Mouse (Mus musculus) lung, adult 18-20 months (tissue): ENCODE data around the gene Stk17b.

ENCODE experiments used
- DNase-seq, 2 experiments: peaks; one replicate each; pipeline ENCODE4 v3.0.0; 2022; ENCODE audit warnings: mixed read lengths in 2 of 2

The Stk17b gene

GRCm38 (mm10) chr1:53784721-53785418 is at the start of gene Stk17b:
Gene Stk17b, minus strand, starts transcription at chr1:53785224.
- DNase-seq: peak; percentile 93 to 94

- no peak for DNase-seq
These were observed 45.3 kb upstream of the Stk17b start for GRCm38 (mm10) chr1:53830286-53830685.

DNA sequence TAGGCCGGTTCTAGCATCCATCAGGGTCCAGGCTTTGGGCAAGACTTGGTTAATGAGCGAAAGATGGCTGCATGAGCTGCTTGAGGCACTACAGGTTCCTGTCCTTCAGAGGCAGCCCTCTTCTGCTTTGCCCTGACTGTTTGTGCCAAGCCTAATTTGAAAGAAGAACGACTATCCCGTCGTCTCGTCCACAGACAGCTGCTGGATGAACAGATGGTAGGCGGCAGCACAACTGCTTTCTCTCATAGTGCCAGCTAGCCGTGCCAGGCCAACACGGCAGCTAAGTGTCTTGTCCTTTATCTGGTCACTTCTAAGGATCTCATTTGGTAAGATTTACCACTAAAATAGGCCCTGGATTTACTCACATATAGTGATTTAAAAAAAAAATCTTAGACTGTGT is 44.1 kb upstream of the Stk17b start:
- no peak for DNase-seq

DNA sequence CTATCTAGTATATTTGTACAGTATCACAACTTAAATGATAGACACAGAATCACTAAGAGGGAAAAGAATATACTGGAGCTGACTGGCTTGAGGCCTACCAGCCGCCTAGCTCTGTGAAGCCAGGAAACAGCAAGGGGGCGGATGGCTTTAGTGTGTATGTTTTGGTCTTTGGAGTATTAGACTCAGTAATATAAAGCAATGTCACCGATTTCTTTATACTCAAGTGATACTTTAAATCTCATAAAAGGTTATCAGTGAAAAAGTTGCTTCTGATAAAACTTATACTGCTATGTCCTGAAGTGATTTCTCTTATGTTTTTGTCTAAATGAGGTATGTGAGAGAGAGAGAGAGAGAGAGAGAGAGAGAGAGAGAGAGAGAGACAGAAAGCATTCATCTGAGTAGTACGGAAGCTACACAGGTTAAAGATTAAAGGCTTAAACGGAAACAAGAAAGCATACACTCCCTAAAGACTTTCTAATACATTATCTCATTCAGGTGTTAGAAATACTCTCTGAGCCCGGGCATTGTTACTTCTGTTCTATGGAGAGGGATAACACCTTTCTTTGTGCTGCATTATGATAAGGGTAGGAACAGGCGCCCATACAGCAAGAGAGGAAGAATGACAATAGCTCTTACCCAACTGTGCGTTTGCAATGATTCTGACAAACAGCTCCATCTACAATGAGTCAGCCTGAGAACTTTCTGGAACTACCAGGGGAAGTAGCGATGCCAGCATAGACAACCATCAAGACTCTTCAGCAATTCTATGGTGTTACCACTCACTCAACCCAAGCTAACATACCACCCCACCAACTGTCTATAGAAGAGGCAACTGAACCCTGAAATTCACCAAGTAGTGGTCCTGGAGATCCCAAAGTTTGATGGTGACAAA is 39.7 kb upstream of the Stk17b start:
- DNase-seq: no peak

DNA sequence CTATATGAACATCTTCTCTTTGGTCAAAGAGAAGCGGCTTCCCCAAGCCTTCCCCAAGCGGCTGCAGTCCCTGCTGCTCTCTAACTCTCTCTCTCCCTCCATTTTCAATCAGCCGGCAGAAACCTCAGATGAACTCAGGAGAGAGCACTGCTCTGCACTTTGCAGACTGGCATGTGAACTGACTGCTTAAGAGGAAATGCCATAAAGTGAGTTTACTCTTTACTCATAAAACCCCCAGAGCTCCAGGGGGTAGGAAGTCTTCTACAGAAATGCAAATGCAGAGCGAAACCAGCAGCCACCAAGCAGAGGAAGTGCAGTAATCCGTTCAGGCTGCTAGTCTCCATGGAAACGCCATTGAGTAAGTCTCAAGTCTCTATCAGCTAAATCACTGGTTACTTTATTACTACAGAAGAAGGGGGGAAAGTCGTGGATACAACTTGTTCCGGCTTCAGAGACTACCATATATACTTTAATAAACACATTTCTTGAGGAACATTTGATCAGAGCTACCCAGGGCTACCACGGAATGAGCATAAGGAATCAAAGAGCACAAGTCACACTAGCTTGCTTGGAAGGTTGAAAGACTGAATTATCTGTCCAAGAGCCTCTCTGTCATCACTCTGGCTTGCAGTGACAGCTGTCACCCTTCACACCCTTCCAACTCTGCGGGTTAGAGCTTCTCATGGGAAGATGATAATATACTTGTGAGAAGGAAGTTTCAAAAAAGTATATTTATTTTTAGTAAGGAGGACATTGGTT is 38.8 kb upstream of the Stk17b start:
- peak; percentile 57 to 58 for DNase-seq

- no peak for DNase-seq
These were observed 37.0 kb upstream of the Stk17b start for GRCm38 (mm10) chr1:53821983-53822382.

GRCm38 (mm10) chr1:53820041-53820632 is 35.1 kb upstream of the Stk17b start:
- no peak for DNase-seq

DNA sequence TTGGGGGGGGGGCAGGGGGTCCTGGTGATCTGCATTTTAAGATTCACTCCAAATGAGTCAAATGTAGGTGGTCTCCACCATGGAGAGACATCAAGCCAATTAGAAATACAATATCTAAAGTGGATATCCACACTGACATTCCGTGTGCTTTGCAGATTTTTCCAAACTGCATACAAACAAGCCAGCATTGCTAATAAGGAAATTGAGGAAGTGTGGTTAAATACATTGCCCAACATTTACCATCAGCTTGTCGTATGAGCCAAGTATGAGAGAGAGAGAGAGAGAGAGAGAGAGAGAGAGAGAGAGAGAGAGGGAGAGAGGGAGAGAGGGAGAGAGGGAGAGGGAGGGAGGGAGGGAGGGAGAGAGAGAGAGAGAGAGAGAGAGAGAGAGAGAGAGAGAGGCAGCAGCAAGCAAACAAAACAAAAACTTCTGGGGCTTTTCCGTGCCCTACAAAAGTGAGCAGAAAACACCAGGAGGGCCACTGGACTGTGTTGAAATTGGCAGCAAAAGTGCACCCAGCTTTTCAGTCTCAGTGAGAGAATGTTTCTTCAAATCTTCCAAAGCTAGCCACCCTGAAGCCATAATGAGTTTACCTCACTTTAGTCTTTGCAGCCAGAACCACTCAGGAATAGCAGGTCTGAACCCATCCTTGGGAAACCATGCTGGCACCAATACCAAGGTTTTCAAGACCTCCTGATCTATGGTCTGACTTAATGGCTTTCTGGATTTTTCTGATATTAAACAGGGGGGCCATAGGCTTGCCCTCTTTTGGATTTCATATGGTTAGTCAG is 33.2 kb upstream of the Stk17b start:
- no peak for DNase-seq

GRCm38 (mm10) chr1:53816353-53816752 is 31.3 kb upstream of the Stk17b start:
- no peak for DNase-seq

GRCm38 (mm10) chr1:53814077-53814705 is 29.2 kb upstream of the Stk17b start:
- no peak for DNase-seq

DNA sequence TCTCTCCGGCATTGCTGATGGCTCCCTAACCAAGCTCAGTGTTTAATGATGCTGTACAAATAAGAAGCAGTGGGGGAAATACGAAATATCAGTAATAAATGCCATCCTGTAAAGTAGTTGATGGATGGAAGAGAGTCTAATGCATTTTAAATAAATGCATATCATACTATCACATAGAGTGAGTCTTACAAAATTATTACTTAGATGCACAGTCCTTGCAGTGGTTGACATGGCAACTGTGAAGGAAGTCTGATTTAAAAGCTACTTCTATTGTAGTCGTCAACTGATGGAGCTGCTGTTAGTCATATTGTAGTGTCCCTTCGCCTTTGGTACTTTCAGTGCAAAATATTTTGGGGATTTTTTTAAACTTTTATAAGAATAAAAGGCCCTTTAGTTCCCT is 26.9 kb upstream of the Stk17b start:
- no peak for DNase-seq

GRCm38 (mm10) chr1:53808229-53808628 is 23.2 kb upstream of the Stk17b start:
- DNase-seq: no peak

DNA sequence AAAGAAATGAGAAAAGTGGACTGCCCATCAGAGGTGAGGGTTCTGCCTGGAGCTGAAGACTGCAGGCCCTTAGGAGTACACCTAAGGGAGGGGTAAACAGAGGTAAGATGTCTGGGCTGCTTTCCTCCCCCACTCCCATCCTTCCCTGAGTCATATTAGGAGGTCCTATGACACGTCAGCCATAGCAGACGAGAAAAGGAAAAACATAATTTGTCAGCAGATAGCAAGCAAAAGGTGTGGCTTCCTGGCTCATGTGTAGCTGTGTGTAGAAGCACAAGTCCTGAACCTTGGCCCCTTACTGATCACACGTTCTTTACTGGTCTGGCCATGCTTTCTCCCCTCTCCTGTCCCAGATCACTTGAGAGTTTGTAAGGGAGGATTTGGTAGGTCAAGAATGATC is 12.8 kb upstream of the Stk17b start:
- DNase-seq: no peak

DNA sequence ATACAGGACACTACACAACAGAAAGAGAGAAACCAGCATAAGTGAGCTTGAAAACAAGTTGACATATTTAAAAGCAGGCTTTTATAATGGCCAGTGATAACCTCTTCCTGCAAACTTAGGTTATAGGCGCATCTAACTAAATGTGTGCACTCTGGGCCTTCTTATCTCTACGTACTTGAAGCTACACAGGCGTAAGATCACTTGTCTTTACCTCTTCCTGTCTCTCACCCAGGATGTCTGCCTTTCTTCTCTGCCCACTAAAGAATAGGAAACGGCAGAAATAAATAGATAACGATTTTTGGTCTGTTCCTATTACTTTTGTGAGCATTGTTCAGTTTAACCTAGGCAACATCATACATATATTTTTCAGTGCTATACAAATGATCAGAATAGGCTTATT is 12.1 kb upstream of the Stk17b start:
- no peak for DNase-seq

DNA sequence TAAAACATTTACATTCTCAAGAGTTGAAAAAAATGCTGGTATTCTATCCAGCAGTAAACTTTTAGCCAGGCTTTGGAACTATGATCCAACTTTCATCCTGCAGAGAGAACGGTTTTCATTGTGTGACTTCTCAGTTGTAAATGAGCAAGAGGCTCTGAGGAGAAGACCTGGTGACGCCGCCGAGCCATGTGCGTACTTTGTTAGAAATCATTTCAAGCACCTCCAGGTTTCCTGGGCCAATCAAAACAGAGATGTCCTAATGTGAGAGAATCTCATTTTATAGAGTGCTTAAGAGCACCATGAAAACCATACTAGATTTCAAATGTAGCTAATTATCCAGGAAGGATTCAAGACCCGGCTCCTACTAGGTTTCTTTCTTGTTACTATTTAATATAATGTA is 11.2 kb upstream of the Stk17b start:
- DNase-seq: no peak

DNA sequence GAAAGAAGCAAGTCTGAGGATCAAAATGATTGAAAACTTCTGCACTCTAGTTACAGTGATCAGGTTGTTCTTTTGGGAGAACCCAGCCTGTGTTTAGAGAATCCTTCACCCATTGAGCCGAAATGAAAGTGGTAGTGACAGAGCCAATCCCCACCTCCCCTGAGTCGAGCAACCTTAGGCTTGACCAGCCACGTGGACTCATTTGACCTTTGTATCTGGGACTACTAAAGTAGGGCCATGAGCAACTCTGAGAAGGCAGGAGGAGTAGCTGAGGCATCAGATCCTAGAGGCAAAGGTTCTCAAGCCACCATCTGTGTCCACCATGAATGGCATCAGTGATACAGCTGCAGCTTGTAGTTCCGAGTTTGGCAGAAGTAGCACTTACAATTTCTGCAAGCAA is 10.6 kb upstream of the Stk17b start:
- no peak for DNase-seq

- DNase-seq: no peak
These were observed 10.1 kb upstream of the Stk17b start for GRCm38 (mm10) chr1:53795081-53795480.

DNA sequence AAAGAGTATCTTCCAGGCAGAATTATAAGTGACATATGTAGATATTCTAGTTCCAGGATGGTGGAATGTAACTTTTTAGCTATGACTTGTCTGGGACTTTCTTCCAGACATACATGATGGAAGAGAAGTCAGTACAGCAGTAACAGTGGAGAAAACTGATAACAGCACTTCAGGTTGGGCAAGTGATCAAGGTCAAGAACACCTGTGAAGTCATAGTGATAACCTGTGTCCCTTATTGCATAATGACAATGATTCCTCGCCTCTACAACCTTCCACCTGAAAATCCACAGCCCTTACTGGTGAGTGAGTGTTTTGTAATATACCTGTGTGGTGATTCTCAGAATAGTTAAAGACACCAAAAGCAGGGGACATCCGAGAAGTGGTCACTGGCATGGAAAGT is 9.3 kb upstream of the Stk17b start:
- DNase-seq: no peak

DNA sequence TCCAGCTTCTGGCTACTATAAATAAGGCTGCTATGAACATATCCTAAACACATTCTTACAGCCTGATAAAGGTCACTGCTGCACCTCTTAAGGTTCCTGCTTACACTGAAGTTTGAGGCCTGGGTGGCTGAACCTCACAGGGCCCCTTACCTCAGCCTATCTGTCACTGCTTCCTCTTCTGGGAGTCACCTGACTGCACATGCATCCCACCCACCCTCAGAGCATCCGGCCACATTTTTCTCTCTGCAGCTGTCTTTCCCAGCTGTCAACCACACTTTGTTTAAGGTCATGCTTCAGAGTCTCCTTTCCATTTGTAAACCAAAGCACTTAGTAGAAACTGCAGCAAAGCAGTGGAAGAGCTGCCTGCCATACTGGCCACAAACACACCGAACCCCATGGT is 6.3 kb upstream of the Stk17b start:
- DNase-seq: peak; percentile 32 to 44

DNA sequence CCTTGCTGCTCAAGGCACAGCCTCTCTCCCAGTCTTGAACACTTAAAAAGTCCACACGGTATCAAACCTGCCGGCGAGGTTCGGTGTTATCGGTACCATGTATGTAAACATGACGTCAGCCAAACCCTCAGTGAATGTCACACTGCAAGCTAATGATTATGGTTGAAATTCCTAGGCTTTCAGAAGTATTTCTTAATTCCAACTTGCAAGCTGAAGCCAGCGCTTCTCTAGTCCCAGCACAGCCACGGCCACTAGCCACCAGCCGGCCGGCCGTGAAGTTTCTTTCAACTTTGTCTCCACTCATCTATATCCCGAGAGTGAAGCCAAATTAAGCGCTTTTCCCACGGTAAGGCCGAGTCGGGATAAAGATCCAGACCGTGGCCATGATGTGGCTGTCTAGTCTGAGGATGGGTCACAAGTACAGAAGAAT is 718 bp downstream of the Stk17b start:
- peak; percentile 36 to 47 for DNase-seq

GRCm38 (mm10) chr1:53782956-53783355 is 2.1 kb downstream of the Stk17b start:
- DNase-seq: no peak

GRCm38 (mm10) chr1:53782079-53782478 is 2.9 kb downstream of the Stk17b start:
- no peak for DNase-seq
